Mouse (Mus musculus) liver, adult 2 months (tissue): ENCODE measurements at regions not wholly inside any gene's neighbourhood (a gene's known extent, or its start where the extent isn't known, plus 50 kb on each side); places are given as distances from the start of the nearest gene placed in this dataset.

ENCODE experiments used
- DNase-seq: peaks from one replicate; pipeline ENCODE4 v3.0.0-alpha.2; 2011; ENCODE audit warnings: low read depth, low spot score; ENCODE audit errors: extremely low read depth
- H3K27ac ChIP-seq: fragments of 200-500 bp; replicated peaks from 2 replicates; pipeline ENCODE4 v1.5.1; 2012; ENCODE audit warnings: low read depth, mild to moderate bottlenecking, control low read depth, inconsistent platforms, low read length; ENCODE audit not compliant: insufficient read depth
- H3K27me3 ChIP-seq: fragments of 200-500 bp; 2 replicates; pipeline ENCODE4 v1.6.1; 2012; ENCODE audit warnings: mild to moderate bottlenecking, moderate library complexity, low read length, inconsistent platforms; ENCODE audit not compliant: control insufficient read depth, insufficient read depth
- H3K36me3 ChIP-seq: fragments of 200-500 bp; 2 replicates; pipeline ENCODE4 v1.6.1; 2012; ENCODE audit warnings: low read length, inconsistent platforms; ENCODE audit not compliant: control insufficient read depth, insufficient read depth
- H3K4me1 ChIP-seq: fragments of 200-500 bp; 2 replicates; pipeline ENCODE4 v1.6.1; 2011; ENCODE audit warnings: low read length; ENCODE audit not compliant: control insufficient read depth, insufficient read depth
- H3K4me3 ChIP-seq: fragments of 200-500 bp; 2 replicates; pipeline ENCODE4 v1.5.1; 2011; ENCODE audit warnings: low read depth, mild to moderate bottlenecking, control low read depth, low read length, moderate library complexity; ENCODE audit not compliant: insufficient read depth
- H3K79me2 ChIP-seq: fragments of 200-500 bp; 2 replicates; pipeline ENCODE4 v1.6.1; 2012; ENCODE audit warnings: inconsistent platforms, mild to moderate bottlenecking, low read length, moderate library complexity; ENCODE audit not compliant: control insufficient read depth, insufficient read depth
- H3K9ac ChIP-seq: fragments of 200-500 bp; 2 replicates; pipeline ENCODE4 v1.6.1; 2012; ENCODE audit warnings: low read depth, mild to moderate bottlenecking, control low read depth, inconsistent platforms, low read length
- CTCF ChIP-seq: fragments of 200-500 bp; IDR thresholded peaks from 2 replicates; pipeline ENCODE4 v1.5.1; 2011; ENCODE audit warnings: low read depth, low read length, control low read depth
- POLR2A ChIP-seq: fragments of 200-500 bp; IDR thresholded peaks from 2 replicates; pipeline ENCODE4 v1.6.1; 2011; ENCODE audit warnings: low read length, control low read depth; ENCODE audit not compliant: insufficient read depth; ENCODE audit errors: extremely low read depth
- WGBS: fragments of 180-500 bp; shearing (Covaris S2); methylation state at CpG from one replicate; pipeline ENCODE4 v1.1.7; 2018; 5-methylcytosine and 5-hydroxymethylcytosine counted together

- no peak for TF ChIP-seq CTCF
- no peak for TF ChIP-seq POLR2A
- H3K4me3 ChIP-seq, result no peak overlapping the region
- no peaks in the 10 kb centered on the region for H3K79me2 ChIP-seq
- no peak overlapping the region for H3K27ac ChIP-seq
- WGBS, result 51% methylated on average over 3 of the region's 3 CpGs
- no peak for DNase-seq
- H3K9ac ChIP-seq, result no peak overlapping the region
- H3K27me3 ChIP-seq, result no peaks in the 10 kb centered on the region
- no peaks in the 10 kb centered on the region for H3K4me1 ChIP-seq
- no peaks in the 10 kb centered on the region for H3K36me3 ChIP-seq
These were observed 400.3 kb downstream of the Fgf9 start for GRCm38 (mm10) chr14:58470678-58471077.

GRCm38 (mm10) chr14:58468451-58468850 is 398.1 kb downstream of the Fgf9 start:
- no peak overlapping the region for H3K9ac ChIP-seq
- H3K79me2 ChIP-seq, result no peaks in the 10 kb centered on the region
- TF ChIP-seq CTCF (no peak), POLR2A (no peak)
- H3K36me3 ChIP-seq, result no peaks in the 10 kb centered on the region
- no peak overlapping the region for H3K27ac ChIP-seq
- no peak for DNase-seq
- no peak overlapping the region for H3K4me3 ChIP-seq
- WGBS, result 75% methylated on average over 7 of the region's 7 CpGs
- H3K4me1 ChIP-seq, result no peaks in the 10 kb centered on the region
- no peaks in the 10 kb centered on the region for H3K27me3 ChIP-seq

- Histone ChIP-seq H3K4me1 (no peaks in the 10 kb centered on the region), H3K9ac (no peak overlapping the region), H3K36me3 (no peaks in the 10 kb centered on the region), H3K27me3 (no peaks in the 10 kb centered on the region), H3K4me3 (no peak overlapping the region), H3K79me2 (no peaks in the 10 kb centered on the region), H3K27ac (no peak overlapping the region)
- no peak for DNase-seq
- WGBS, result 87% methylated on average over 5 of the region's 5 CpGs
- TF ChIP-seq POLR2A, result no peak
- TF ChIP-seq CTCF, result no peak
These were observed 397.5 kb downstream of the Fgf9 start for GRCm38 (mm10) chr14:58467856-58468255.

- WGBS, result 94% methylated on average over 5 of the region's 5 CpGs
- no peak for DNase-seq
- Histone ChIP-seq H3K27ac (no peak overlapping the region), H3K4me1 (no peaks in the 10 kb centered on the region), H3K36me3 (no peaks in the 10 kb centered on the region), H3K4me3 (no peak overlapping the region), H3K79me2 (no peaks in the 10 kb centered on the region), H3K9ac (no peak overlapping the region), H3K27me3 (no peaks in the 10 kb centered on the region)
- TF ChIP-seq CTCF, result no peak
- TF ChIP-seq POLR2A, result no peak
These were observed 376.5 kb downstream of the Fgf9 start for GRCm38 (mm10) chr14:58446776-58447354.

GRCm38 (mm10) chr14:58444496-58444895 is 374.1 kb downstream of the Fgf9 start:
- H3K27me3 ChIP-seq, result no peaks in the 10 kb centered on the region
- no peak overlapping the region for H3K27ac ChIP-seq
- no peaks in the 10 kb centered on the region for H3K4me1 ChIP-seq
- no peaks in the 10 kb centered on the region for H3K36me3 ChIP-seq
- no peak for TF ChIP-seq POLR2A
- TF ChIP-seq CTCF, result no peak
- no peak overlapping the region for H3K4me3 ChIP-seq
- H3K79me2 ChIP-seq, result no peaks in the 10 kb centered on the region
- no peak overlapping the region for H3K9ac ChIP-seq
- peak; percentile 43 for DNase-seq
- 29% methylated on average over 4 of the region's 4 CpGs for WGBS

GRCm38 (mm10) chr14:58442501-58442900 is 372.2 kb downstream of the Fgf9 start:
- 94% methylated on average over 3 of the region's 3 CpGs for WGBS
- H3K27me3 ChIP-seq, result no peaks in the 10 kb centered on the region
- TF ChIP-seq CTCF (no peak), POLR2A (no peak)
- H3K9ac ChIP-seq, result no peak overlapping the region
- H3K4me1 ChIP-seq, result no peaks in the 10 kb centered on the region
- no peaks in the 10 kb centered on the region for H3K36me3 ChIP-seq
- DNase-seq, result no peak
- no peaks in the 10 kb centered on the region for H3K79me2 ChIP-seq
- no peak overlapping the region for H3K4me3 ChIP-seq
- H3K27ac ChIP-seq, result no peak overlapping the region
